Mouse (Mus musculus): ENCODE data around the gene Ctnna3. TPM values are rescaled to one million over a fixed set of nuclear protein-coding genes. Genes with fewer than 3 reads are reported as not detected.

Gene Ctnna3
- total and polyA plus RNA-seq, 2 experiments: 0.09 TPM; not detected in 1

- H3K27ac ChIP-seq (replicated peaks; ENCODE audit: insufficient read depth, low read depth, low read length): no peak overlapping the region
- WGBS: 64% methylated on average over 5 of the region's 5 CpGs
- H3K4me1 ChIP-seq (ENCODE audit: control insufficient read depth, insufficient read depth, low read length): no peaks in the 10 kb centered on the region
- no peaks in the 10 kb centered on the region for H3K79me2 ChIP-seq (ENCODE audit: control insufficient read depth, insufficient read depth, low read length)
- no peaks in the 10 kb centered on the region for H3K27me3 ChIP-seq (ENCODE audit: control insufficient read depth, insufficient read depth, low read length)
- DNase-seq (ENCODE audit: extremely low read depth, low read depth, low spot score): no peak
- TF ChIP-seq POLR2A (IDR thresholded peaks at IDR 0.05; ENCODE audit: extremely low read depth, insufficient read depth, low read length) (no peak), CTCF (IDR thresholded peaks at IDR 0.05; ENCODE audit: low read depth, low read length) (no peak)
- H3K4me3 ChIP-seq (ENCODE audit: insufficient read depth, low read depth, low read length): no peak overlapping the region
- no peak overlapping the region for H3K9ac ChIP-seq (ENCODE audit: low read depth, low read length)
- H3K36me3 ChIP-seq (ENCODE audit: control insufficient read depth, insufficient read depth, low read length): no peaks in the 10 kb centered on the region
These were observed 1053.4 kb downstream of the Ctnna3 start for GRCm38 (mm10) chr10:64483281-64483680.

GRCm38 (mm10) chr10:64489471-64489870, 1059.6 kb downstream of the Ctnna3 start:
- no peak overlapping the region for H3K27ac ChIP-seq (replicated peaks; ENCODE audit: insufficient read depth, low read depth, low read length)
- H3K4me3 ChIP-seq (ENCODE audit: insufficient read depth, low read depth, low read length): no peak overlapping the region
- no peaks in the 10 kb centered on the region for H3K4me1 ChIP-seq (ENCODE audit: control insufficient read depth, insufficient read depth, low read length)
- no peak overlapping the region for H3K9ac ChIP-seq (ENCODE audit: low read depth, low read length)
- H3K27me3 ChIP-seq (ENCODE audit: control insufficient read depth, insufficient read depth, low read length): no peaks in the 10 kb centered on the region
- no peak for DNase-seq (ENCODE audit: extremely low read depth, low read depth, low spot score)
- no peaks in the 10 kb centered on the region for H3K36me3 ChIP-seq (ENCODE audit: control insufficient read depth, insufficient read depth, low read length)
- no peaks in the 10 kb centered on the region for H3K79me2 ChIP-seq (ENCODE audit: control insufficient read depth, insufficient read depth, low read length)
- no peak for TF ChIP-seq CTCF (IDR thresholded peaks at IDR 0.05; ENCODE audit: low read depth, low read length)
- no peak for TF ChIP-seq POLR2A (IDR thresholded peaks at IDR 0.05; ENCODE audit: extremely low read depth, insufficient read depth, low read length)

GRCm38 (mm10) chr10:64543647-64544046, 1113.7 kb downstream of the Ctnna3 start:
- H3K27ac ChIP-seq (replicated peaks; ENCODE audit: insufficient read depth, low read depth, low read length): no peak overlapping the region
- 87% methylated on average over 3 of the region's 3 CpGs for WGBS
- no peaks in the 10 kb centered on the region for H3K79me2 ChIP-seq (ENCODE audit: control insufficient read depth, insufficient read depth, low read length)
- no peak for DNase-seq (ENCODE audit: extremely low read depth, low read depth, low spot score)
- no peak overlapping the region for H3K9ac ChIP-seq (ENCODE audit: low read depth, low read length)
- H3K4me3 ChIP-seq (ENCODE audit: insufficient read depth, low read depth, low read length): no peak overlapping the region
- no peaks in the 10 kb centered on the region for H3K4me1 ChIP-seq (ENCODE audit: control insufficient read depth, insufficient read depth, low read length)
- TF ChIP-seq CTCF (IDR thresholded peaks at IDR 0.05; ENCODE audit: low read depth, low read length) (no peak), POLR2A (IDR thresholded peaks at IDR 0.05; ENCODE audit: extremely low read depth, insufficient read depth, low read length) (no peak)
- no peaks in the 10 kb centered on the region for H3K27me3 ChIP-seq (ENCODE audit: control insufficient read depth, insufficient read depth, low read length)
- no peaks in the 10 kb centered on the region for H3K36me3 ChIP-seq (ENCODE audit: control insufficient read depth, insufficient read depth, low read length)

GRCm38 (mm10) chr10:64544389-64544788, 1114.5 kb downstream of the Ctnna3 start:
- Histone ChIP-seq H3K4me3 (ENCODE audit: insufficient read depth, low read depth, low read length) (no peak overlapping the region), H3K27ac (replicated peaks; ENCODE audit: insufficient read depth, low read depth, low read length) (no peak overlapping the region), H3K9ac (ENCODE audit: low read depth, low read length) (no peak overlapping the region), H3K27me3 (ENCODE audit: control insufficient read depth, insufficient read depth, low read length) (no peaks in the 10 kb centered on the region), H3K79me2 (ENCODE audit: control insufficient read depth, insufficient read depth, low read length) (no peaks in the 10 kb centered on the region), H3K36me3 (ENCODE audit: control insufficient read depth, insufficient read depth, low read length) (no peaks in the 10 kb centered on the region), H3K4me1 (ENCODE audit: control insufficient read depth, insufficient read depth, low read length) (no peaks in the 10 kb centered on the region)
- TF ChIP-seq POLR2A (IDR thresholded peaks at IDR 0.05; ENCODE audit: extremely low read depth, insufficient read depth, low read length) (no peak), CTCF (IDR thresholded peaks at IDR 0.05; ENCODE audit: low read depth, low read length) (no peak)
- WGBS: 58% methylated on average over 2 of the region's 2 CpGs
- DNase-seq (ENCODE audit: extremely low read depth, low read depth, low spot score): no peak

GRCm38 (mm10) chr10:64571311-64571710, 1141.4 kb downstream of the Ctnna3 start:
- 73% methylated on average over 3 of the region's 3 CpGs for WGBS
- H3K4me1 ChIP-seq (ENCODE audit: control insufficient read depth, insufficient read depth, low read length): no peaks in the 10 kb centered on the region
- TF ChIP-seq POLR2A (IDR thresholded peaks at IDR 0.05; ENCODE audit: extremely low read depth, insufficient read depth, low read length) (no peak), CTCF (IDR thresholded peaks at IDR 0.05; ENCODE audit: low read depth, low read length) (no peak)

GRCm38 (mm10) chr10:64588116-64588515, 1158.2 kb downstream of the Ctnna3 start:
- Histone ChIP-seq H3K36me3 (ENCODE audit: control insufficient read depth, insufficient read depth, low read length) (no peaks in the 10 kb centered on the region), H3K27ac (replicated peaks; ENCODE audit: insufficient read depth, low read depth, low read length) (no peak overlapping the region), H3K4me1 (ENCODE audit: control insufficient read depth, insufficient read depth, low read length) (no peaks in the 10 kb centered on the region), H3K4me3 (ENCODE audit: insufficient read depth, low read depth, low read length) (no peak overlapping the region), H3K9ac (ENCODE audit: low read depth, low read length) (no peak overlapping the region), H3K27me3 (ENCODE audit: control insufficient read depth, insufficient read depth, low read length) (no peaks in the 10 kb centered on the region), H3K79me2 (ENCODE audit: control insufficient read depth, insufficient read depth, low read length) (no peaks in the 10 kb centered on the region)
- TF ChIP-seq CTCF (IDR thresholded peaks at IDR 0.05; ENCODE audit: low read depth, low read length) (no peak), POLR2A (IDR thresholded peaks at IDR 0.05; ENCODE audit: extremely low read depth, insufficient read depth, low read length) (no peak)
- WGBS: 82% methylated on average over 2 of the region's 2 CpGs
- no peak for DNase-seq (ENCODE audit: extremely low read depth, low read depth, low spot score)

More at GRCm38 (mm10) chr10:64571311-64571710, 1141.4 kb downstream of the Ctnna3 start:
- Histone ChIP-seq H3K79me2 (ENCODE audit: control insufficient read depth, insufficient read depth, low read length) (no peaks in the 10 kb centered on the region), H3K27me3 (ENCODE audit: control insufficient read depth, insufficient read depth, low read length) (no peaks in the 10 kb centered on the region), H3K27ac (replicated peaks; ENCODE audit: insufficient read depth, low read depth, low read length) (no peak overlapping the region), H3K4me3 (ENCODE audit: insufficient read depth, low read depth, low read length) (no peak overlapping the region), H3K36me3 (ENCODE audit: control insufficient read depth, insufficient read depth, low read length) (no peaks in the 10 kb centered on the region), H3K9ac (ENCODE audit: low read depth, low read length) (no peak overlapping the region)
- DNase-seq (ENCODE audit: extremely low read depth, low read depth, low spot score): no peak
